Mouse (Mus musculus) embryonic facial prominence, embryonic 15.5 days (tissue): ENCODE measurements around the gene Kbtbd13. TPM values are rescaled to one million over a fixed set of nuclear protein-coding genes. Genes with fewer than 3 reads are reported as not detected.

Experiments
- ATAC-seq: fragments of 200-750 bp; cut with Nextera tagmentation; 2 replicates; pipeline ENCODE4 v1.8.0; 2017; ENCODE audit warnings: low read depth, moderate TSS enrichment; ENCODE audit not compliant: insufficient number of reproducible peaks, low FRiP score, low TSS enrichment
- H3K27ac ChIP-seq: fragments of 300-500 bp; sonication (generic); replicated peaks from 2 replicates; pipeline ENCODE4 v1.5.1; 2015; ENCODE audit warnings: mild to moderate bottlenecking, inconsistent platforms
- H3K27me3 ChIP-seq: fragments of 300-500 bp; sonication (generic); 2 replicates; pipeline ENCODE4 v1.6.1; 2015; ENCODE audit warnings: inconsistent platforms
- H3K36me3 ChIP-seq: fragments of 300-500 bp; sonication (generic); 2 replicates; pipeline ENCODE4 v1.6.1; 2015; ENCODE audit warnings: mild to moderate bottlenecking, inconsistent platforms
- H3K4me1 ChIP-seq: fragments of 300-500 bp; sonication (generic); 2 replicates; pipeline ENCODE4 v1.6.1; 2015; ENCODE audit warnings: inconsistent platforms
- H3K4me2 ChIP-seq: fragments of 300-500 bp; sonication (generic); replicated peaks from 2 replicates; pipeline ENCODE4 v1.6.1; 2015; ENCODE audit warnings: mild to moderate bottlenecking, inconsistent platforms
- H3K4me3 ChIP-seq: fragments of 300-500 bp; sonication (generic); replicated peaks from 2 replicates; pipeline ENCODE4 v1.5.1; 2015; ENCODE audit warnings: mild to moderate bottlenecking, inconsistent platforms
- H3K9ac ChIP-seq: fragments of 300-500 bp; sonication (generic); 2 replicates; pipeline ENCODE4 v1.6.1; 2015; ENCODE audit warnings: inconsistent platforms
- H3K9me3 ChIP-seq: fragments of 300-500 bp; sonication (generic); replicated peaks from 2 replicates; pipeline ENCODE4 v1.6.1; 2016; ENCODE audit warnings: inconsistent platforms
- WGBS: fragments of 180-500 bp; shearing (Covaris S2); methylation state at CpG from one replicate; pipeline ENCODE4 v1.1.7; 2015; 5-methylcytosine and 5-hydroxymethylcytosine counted together
- polyA plus RNA-seq: library from polyadenylated mRNA; unstranded; fragments of >200 nt; fragmentation: Nextera tagmentation; extraction: Ambion mirVana; gene quantifications from 2 replicates; pipeline ENCODE4 v1.2.1, GENCODE M21; 2015

Kbtbd13 gene
- polyA plus RNA-seq: 1.2 and 1.5 TPM in 2 replicates

- Histone ChIP-seq H3K27me3 (peaks cover 37% of the 10 kb centered on the region), H3K36me3 (no peaks in the 10 kb centered on the region), H3K4me3 (peak within 1 kb of the TSS; percentile 46), H3K9me3 (no peaks in the 10 kb centered on the region), H3K9ac (peak within 1 kb of the TSS; percentile 3; the same call in 1 of the 2 replicates), H3K4me2 (peak within 1 kb of the TSS; percentile 60), H3K4me1 (peaks cover 9% of the 10 kb centered on the region; the same call in 1 of the 2 replicates), H3K27ac (no peak within 1 kb of the TSS)
- no peak for ATAC-seq
- WGBS: 38% methylated on average over 8 of the region's 8 CpGs
Measured at GRCm38 (mm10) chr9:65391613-65391964, at the start of gene Kbtbd13. Gene Kbtbd13 (minus strand): TSS chr9:65391652.

GRCm38 (mm10) chr9:65435671-65436301 lies 44.3 kb upstream of the Kbtbd13 start, which contains the start of gene Mtfmt:
Gene Mtfmt (plus strand): TSS chr9:65435782.
- Histone ChIP-seq H3K4me2 (peak within 1 kb of the TSS; percentile 66), H3K9ac (peak within 1 kb of the TSS; percentile 87), H3K27me3 (no peaks in the 10 kb centered on the region), H3K4me1 (peaks cover 6% of the 10 kb centered on the region; the same call in 1 of the 2 replicates), H3K36me3 (peaks cover 15% of the 10 kb centered on the region; the same call in 1 of the 2 replicates), H3K4me3 (peak within 1 kb of the TSS; percentile 100), H3K9me3 (no peaks in the 10 kb centered on the region), H3K27ac (peak within 1 kb of the TSS; percentile 30; the same call in 1 of the 2 replicates)
- WGBS: under 1% methylated on average over 54 of the region's 54 CpGs
- peak; percentile 89 for ATAC-seq

GRCm38 (mm10) chr9:65435211-65435610 lies 43.8 kb upstream of the Kbtbd13 start:
- no peak for ATAC-seq
- Histone ChIP-seq H3K36me3 (peaks cover 9% of the 10 kb centered on the region; the same call in 1 of the 2 replicates), H3K4me2 (no peak overlapping the region), H3K27ac (no peak overlapping the region), H3K9ac (no peak overlapping the region), H3K4me3 (peak overlapping the region; percentile 100), H3K9me3 (no peaks in the 10 kb centered on the region), H3K4me1 (peaks cover 6% of the 10 kb centered on the region; the same call in 1 of the 2 replicates), H3K27me3 (no peaks in the 10 kb centered on the region)
- WGBS: 71% methylated on average over 4 of the region's 4 CpGs

- no peak overlapping the region for H3K4me2 ChIP-seq
- 60% methylated on average over 5 of the region's 5 CpGs for WGBS
- ATAC-seq: no peak
- peaks cover 6% of the 10 kb centered on the region; the same call in 1 of the 2 replicates for H3K4me1 ChIP-seq
- no peak overlapping the region for H3K9ac ChIP-seq
- no peaks in the 10 kb centered on the region for H3K9me3 ChIP-seq
- no peaks in the 10 kb centered on the region for H3K27me3 ChIP-seq
- H3K36me3 ChIP-seq: 0 out of 2 replicates have a peak, but pooled peaks cover 4% of the 10 kb centered on the region
- no peak overlapping the region for H3K27ac ChIP-seq
- no peak overlapping the region for H3K4me3 ChIP-seq
Measured at GRCm38 (mm10) chr9:65434140-65434539, 42.7 kb upstream of the Kbtbd13 start.

GRCm38 (mm10) chr9:65432236-65432635 lies 40.8 kb upstream of the Kbtbd13 start:
- WGBS: 2% methylated on average over 3 of the region's 3 CpGs
- 0 out of 2 replicates have a peak, but pooled peaks have one; percentile 36 for ATAC-seq
- H3K9ac ChIP-seq: no peak overlapping the region

GRCm38 (mm10) chr9:65430921-65431320 lies 39.5 kb upstream of the Kbtbd13 start:
- 84% methylated on average over 5 of the region's 5 CpGs for WGBS
- H3K9me3 ChIP-seq: no peaks in the 10 kb centered on the region
- H3K4me1 ChIP-seq: no peaks in the 10 kb centered on the region
- no peak overlapping the region for H3K9ac ChIP-seq
- no peak overlapping the region for H3K27ac ChIP-seq
- ATAC-seq: no peak
- H3K27me3 ChIP-seq: no peaks in the 10 kb centered on the region
- no peak overlapping the region for H3K4me3 ChIP-seq
- H3K4me2 ChIP-seq: no peak overlapping the region
- no peaks in the 10 kb centered on the region for H3K36me3 ChIP-seq

More at GRCm38 (mm10) chr9:65432236-65432635, 40.8 kb upstream of the Kbtbd13 start:
- peaks cover 6% of the 10 kb centered on the region; the same call in 1 of the 2 replicates for H3K4me1 ChIP-seq
- no peak overlapping the region for H3K4me2 ChIP-seq
- H3K27me3 ChIP-seq: no peaks in the 10 kb centered on the region
- H3K27ac ChIP-seq: no peak overlapping the region
- H3K9me3 ChIP-seq: no peaks in the 10 kb centered on the region
- no peaks in the 10 kb centered on the region for H3K36me3 ChIP-seq
- no peak overlapping the region for H3K4me3 ChIP-seq

GRCm38 (mm10) chr9:65430401-65430800 lies 38.9 kb upstream of the Kbtbd13 start:
- ATAC-seq: no peak
- Histone ChIP-seq H3K4me2 (no peak overlapping the region), H3K4me3 (no peak overlapping the region), H3K4me1 (no peaks in the 10 kb centered on the region), H3K9ac (no peak overlapping the region), H3K27me3 (no peaks in the 10 kb centered on the region), H3K27ac (no peak overlapping the region), H3K36me3 (no peaks in the 10 kb centered on the region), H3K9me3 (no peaks in the 10 kb centered on the region)

- 84% methylated on average over 5 of the region's 5 CpGs for WGBS
- no peaks in the 10 kb centered on the region for H3K27me3 ChIP-seq
- H3K4me3 ChIP-seq: no peak overlapping the region
- H3K9me3 ChIP-seq: no peaks in the 10 kb centered on the region
- no peaks in the 10 kb centered on the region for H3K4me1 ChIP-seq
- H3K27ac ChIP-seq: no peak overlapping the region
- no peak for ATAC-seq
- H3K4me2 ChIP-seq: no peak overlapping the region
- H3K36me3 ChIP-seq: no peaks in the 10 kb centered on the region
- H3K9ac ChIP-seq: no peak overlapping the region
Measured at GRCm38 (mm10) chr9:65428003-65428402, 36.6 kb upstream of the Kbtbd13 start.

- no peaks in the 10 kb centered on the region for H3K36me3 ChIP-seq
- H3K9ac ChIP-seq: no peak overlapping the region
- H3K27ac ChIP-seq: no peak overlapping the region
- H3K4me1 ChIP-seq: no peaks in the 10 kb centered on the region
- H3K4me3 ChIP-seq: no peak overlapping the region
- no peaks in the 10 kb centered on the region for H3K9me3 ChIP-seq
- no peak overlapping the region for H3K4me2 ChIP-seq
- no peak for ATAC-seq
- H3K27me3 ChIP-seq: no peaks in the 10 kb centered on the region
- 68% methylated on average over 2 of the region's 2 CpGs for WGBS
Measured at GRCm38 (mm10) chr9:65427511-65427910, 36.1 kb upstream of the Kbtbd13 start.

- no peak overlapping the region for H3K4me2 ChIP-seq
- ATAC-seq: no peak
- no peaks in the 10 kb centered on the region for H3K9me3 ChIP-seq
- H3K9ac ChIP-seq: no peak overlapping the region
- no peaks in the 10 kb centered on the region for H3K27me3 ChIP-seq
- H3K4me3 ChIP-seq: no peak overlapping the region
- H3K27ac ChIP-seq: no peak overlapping the region
- no peaks in the 10 kb centered on the region for H3K4me1 ChIP-seq
- no peaks in the 10 kb centered on the region for H3K36me3 ChIP-seq
- 10% methylated on average over 3 of the region's 3 CpGs for WGBS
Measured at GRCm38 (mm10) chr9:65424393-65424792, 32.9 kb upstream of the Kbtbd13 start.

- Histone ChIP-seq H3K36me3 (no peaks in the 10 kb centered on the region), H3K27me3 (no peaks in the 10 kb centered on the region), H3K4me3 (no peak within 1 kb of the TSS), H3K4me2 (no peak within 1 kb of the TSS), H3K27ac (no peak within 1 kb of the TSS), H3K9ac (no peak within 1 kb of the TSS), H3K4me1 (no peaks in the 10 kb centered on the region), H3K9me3 (no peaks in the 10 kb centered on the region)
- ATAC-seq: no peak
- 79% methylated on average over 11 of the region's 11 CpGs for WGBS
Measured at GRCm38 (mm10) chr9:65422760-65423501, 31.5 kb upstream of the Kbtbd13 start, which contains the start of gene Slc51b. Gene Slc51b (minus strand): TSS chr9:65422955.
